Mouse (Mus musculus) ovary, postnatal 36 days (tissue): ENCODE measurements around the gene Ostm1.

ENCODE experiments used
- DNase-seq: peaks from one replicate; pipeline ENCODE4 v3.0.0; 2022; ENCODE audit warnings: low spot score, mixed read lengths

The Ostm1 gene

GRCm38 (mm10) chr10:42680582-42681001 is 97.0 kb downstream of the Ostm1 start:
- no peak for DNase-seq

GRCm38 (mm10) chr10:42682421-42682820 is 98.8 kb downstream of the Ostm1 start:
- DNase-seq, result no peak

DNA sequence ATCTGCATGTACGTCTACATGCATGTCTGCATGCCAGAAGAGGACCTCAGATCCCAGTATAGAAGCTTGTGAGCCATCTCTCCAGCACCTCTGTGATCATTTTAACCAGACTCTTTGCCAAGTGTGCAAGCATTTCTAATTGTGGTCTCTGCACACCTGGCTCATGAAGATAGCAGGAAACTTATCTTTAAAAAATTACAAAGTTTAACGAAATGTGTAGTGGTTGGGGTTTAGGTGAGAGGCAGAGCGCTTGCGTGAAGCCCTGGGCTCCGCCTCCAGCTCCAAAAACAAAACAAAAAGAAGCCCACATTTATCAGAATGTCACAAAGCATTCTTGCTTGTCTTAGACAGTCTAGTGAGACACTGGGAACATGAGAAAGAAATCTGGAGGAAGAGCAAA is 104.3 kb downstream of the Ostm1 start:
- DNase-seq, result no peak

- DNase-seq, result no peak
These were observed 106.1 kb downstream of the Ostm1 start for GRCm38 (mm10) chr10:42689694-42690093.

- no peak for DNase-seq
These were observed 106.8 kb downstream of the Ostm1 start for GRCm38 (mm10) chr10:42690233-42691028.

DNA sequence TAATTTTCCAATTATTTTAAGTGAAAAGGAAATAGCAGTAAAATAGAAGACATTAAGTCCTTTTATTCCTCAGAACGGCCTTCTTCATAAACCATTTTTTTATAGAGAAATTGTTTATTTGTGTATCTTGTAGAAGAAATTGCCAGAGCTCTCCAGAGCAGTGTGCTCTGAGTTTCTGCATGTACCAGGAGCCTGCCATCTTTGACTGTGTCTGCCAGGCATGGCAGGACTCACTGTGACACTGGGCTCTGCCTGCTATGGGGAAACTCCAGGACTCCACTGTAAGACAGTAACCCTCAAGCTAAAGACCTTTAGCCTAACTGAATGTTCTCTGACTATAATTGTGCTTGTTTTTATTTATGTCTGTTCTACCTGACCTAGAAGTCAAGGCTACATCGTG is 107.4 kb downstream of the Ostm1 start:
- DNase-seq, result no peak

DNA sequence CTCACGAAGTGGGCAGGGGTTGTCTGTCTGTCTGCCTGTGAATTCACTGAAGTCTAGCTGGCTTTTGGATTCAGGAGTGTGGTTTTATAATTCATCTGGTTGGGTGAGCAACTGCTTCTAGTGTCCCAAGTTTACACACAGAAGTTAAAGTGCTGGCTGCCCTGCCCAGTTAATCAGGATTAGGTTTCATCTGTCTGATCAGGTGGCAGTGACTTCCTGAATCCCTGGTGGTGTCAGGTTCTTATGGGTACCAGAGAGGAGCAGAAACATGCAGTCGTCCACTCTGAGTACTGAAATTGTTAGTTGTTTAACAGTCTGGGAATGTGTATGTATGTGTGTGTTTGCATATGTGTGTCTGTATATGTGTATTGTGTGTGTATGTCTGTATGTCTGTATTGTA is 108.5 kb downstream of the Ostm1 start:
- no peak for DNase-seq

- no peak for DNase-seq
These were observed 109.2 kb downstream of the Ostm1 start for GRCm38 (mm10) chr10:42692794-42693193.

DNA sequence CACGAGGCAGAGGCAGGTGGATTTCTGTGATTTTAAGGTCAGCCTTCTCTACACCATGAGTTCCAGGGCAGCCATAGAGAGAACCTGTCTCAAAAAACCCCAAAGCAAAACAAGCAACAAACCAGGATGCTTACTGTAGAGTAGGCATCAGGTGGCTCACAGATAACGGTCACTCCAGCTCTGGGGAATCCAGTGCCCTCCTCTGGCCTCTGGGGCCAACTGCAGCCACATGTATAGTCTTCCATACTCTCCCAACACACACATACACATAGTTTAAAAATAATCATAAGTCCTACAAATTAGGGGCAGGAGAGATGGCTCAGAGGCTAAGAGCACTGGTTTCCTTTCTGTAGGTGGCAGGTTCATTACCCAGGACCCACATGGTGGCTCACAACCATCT is 109.9 kb downstream of the Ostm1 start:
- no peak for DNase-seq

- DNase-seq, result no peak
These were observed 112.7 kb downstream of the Ostm1 start for GRCm38 (mm10) chr10:42696361-42696760.

DNA sequence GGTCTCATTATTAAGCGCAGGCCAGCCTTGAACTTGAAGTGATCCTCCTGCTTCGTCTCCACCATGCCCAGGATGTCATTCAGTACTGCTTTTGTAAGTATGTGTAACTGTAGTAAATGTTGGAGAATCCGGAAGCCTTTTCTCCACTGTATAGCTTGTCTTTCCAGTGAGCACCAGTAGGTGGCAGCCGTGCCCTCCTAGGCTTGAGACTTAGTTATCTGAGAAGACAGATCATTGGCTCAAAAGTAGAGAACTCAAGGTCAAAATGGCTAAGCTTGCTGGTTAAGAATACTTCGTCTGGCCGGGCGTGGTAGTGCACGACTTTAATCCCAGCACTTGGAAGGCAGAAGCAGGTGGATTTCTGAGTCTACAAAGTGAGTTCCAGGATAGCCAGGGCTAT is 113.4 kb downstream of the Ostm1 start:
- peak; percentile 54 for DNase-seq

DNA sequence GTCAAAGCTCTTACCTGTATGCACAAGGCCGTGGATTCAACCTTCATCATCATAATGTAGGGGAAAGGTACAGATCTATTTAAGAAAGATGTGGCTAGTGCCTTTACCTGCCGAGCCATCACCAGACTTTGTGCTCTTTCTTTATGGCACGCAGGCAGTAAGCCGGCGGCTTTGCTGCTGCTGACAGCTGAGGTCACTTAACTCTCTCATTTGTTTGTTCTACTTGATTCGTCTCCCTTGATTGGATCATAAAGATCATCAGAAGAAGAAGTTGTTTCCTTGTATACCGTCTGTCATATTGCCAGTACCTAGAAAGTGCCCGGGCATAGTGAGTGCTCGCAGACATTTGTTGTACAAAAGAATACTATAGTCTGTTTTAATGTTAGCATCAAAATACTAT is 114.8 kb downstream of the Ostm1 start:
- no peak for DNase-seq

DNA sequence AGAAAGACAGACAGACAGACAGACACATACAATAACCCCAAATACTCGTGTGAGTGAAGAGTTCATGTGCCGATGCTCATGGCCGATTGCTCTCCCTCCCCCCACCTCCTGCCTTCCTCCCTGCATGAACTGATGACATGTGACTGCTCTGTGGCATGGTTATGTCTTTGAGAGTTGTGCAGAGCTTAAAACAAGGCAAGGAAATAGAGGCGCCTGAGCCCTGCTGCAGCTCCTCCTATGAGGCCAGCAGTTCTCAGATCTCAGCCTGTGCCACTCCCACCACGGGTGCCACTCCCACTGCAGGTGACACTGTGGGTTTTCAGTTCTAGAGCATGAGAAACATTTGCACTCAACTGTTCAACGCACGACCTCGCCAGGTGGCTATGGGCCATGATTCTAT is 115.4 kb downstream of the Ostm1 start:
- DNase-seq, result no peak

DNA sequence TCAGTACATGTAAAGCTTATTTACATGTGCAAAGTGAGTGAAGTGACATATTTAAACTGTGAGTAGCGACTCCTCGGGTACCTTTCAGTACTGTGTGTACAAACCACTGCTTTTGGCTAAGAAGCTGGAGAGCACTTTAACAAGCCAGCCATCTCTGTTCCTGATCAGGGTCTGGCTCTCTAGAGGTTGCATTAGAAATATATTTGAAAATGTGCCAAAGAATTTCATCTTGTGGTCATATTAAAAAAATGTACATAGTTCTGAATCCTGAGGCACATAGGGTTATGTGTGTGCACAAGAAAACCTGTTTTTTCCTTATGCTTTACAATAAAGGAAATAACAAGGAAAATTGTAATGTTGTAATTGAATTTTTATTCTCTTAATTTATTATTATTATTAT is 118.5 kb downstream of the Ostm1 start:
- DNase-seq, result no peak

DNA sequence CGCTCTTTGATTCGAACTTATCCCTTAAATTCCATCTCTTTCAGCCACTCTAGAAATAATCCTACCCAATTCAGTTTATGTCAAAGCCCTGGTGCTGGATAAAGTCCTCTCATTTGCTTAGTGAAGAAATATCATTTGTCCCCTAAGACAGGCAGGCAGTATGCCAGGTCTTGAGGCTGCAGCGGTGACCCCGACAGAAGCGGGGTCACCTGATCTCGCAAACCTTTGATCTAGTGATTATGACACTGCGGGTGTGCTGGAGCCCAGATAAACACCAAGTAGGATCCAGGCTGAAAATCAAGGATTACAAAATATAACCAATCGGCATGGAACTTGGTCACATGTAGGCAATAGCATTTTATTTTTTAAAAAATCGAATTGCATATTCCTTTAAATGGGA is 131.1 kb downstream of the Ostm1 start:
- no peak for DNase-seq

GRCm38 (mm10) chr10:42715366-42716035 is 131.9 kb downstream of the Ostm1 start:
- DNase-seq, result no peak

- no peak for DNase-seq
These were observed 138.5 kb downstream of the Ostm1 start for GRCm38 (mm10) chr10:42722116-42722515.

DNA sequence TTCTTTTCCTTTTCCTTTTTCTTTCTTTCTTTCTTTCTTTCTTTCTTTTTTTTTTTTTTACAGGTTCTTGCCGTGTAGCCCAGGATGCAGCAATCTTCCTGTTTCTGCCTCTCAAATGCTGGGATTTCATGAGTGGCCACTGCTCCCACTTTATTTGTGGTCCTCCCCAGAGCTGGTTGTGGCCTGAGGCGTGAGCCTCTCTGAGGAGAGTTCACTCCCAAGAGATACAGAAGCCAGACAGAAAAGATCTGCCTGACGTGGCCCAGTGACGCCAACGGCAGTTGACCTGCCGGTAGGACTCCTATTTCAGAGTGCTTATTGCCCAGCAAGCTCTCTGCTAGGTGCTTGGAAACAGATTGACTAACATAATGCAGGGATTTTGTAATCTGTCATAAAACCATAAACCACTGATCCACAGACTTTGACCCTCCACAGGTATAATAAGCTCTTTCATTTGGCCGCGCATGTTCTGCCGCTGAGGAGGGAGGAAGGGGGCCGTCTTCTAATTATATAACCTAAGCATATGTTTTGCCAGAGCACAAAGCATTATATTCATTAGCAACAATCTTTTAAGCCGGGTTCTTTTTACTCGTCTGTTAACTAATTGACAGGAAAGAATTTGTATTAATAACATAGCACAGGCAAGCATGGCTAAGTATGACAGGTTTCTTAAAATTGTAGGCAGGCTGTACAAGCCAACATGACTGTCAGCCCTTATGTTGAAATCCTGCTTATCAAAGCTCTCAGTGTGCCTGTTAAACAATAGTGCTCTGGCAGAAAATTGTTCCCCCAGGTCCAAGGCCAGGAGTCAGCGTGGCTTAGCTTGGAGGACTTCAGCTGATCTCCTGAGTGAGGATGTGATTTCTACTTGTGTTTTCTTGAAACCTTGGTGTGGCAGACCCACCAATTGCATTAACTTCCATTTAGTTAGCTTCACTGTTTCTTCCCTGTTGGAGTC is 139.9 kb downstream of the Ostm1 start:
- DNase-seq, result no peak

DNA sequence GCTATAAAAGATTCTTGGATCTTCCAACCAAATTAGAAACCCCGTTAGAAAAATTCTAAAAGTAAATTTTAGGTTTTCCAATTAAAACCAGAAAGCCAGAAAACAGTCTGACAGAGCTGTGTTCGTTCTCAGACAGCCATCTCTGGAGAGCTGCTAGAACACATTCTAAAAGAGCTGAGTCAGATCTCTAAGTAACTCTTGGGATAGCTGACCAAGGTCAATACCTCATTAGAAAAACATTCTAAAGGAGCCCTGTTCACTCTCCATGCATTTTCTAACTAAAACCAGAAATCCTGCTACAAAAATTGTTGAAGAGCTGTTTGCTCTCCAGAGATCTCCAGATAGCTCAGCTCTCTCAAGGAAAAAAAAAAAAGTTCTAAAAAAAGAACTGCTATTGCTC is 146.0 kb downstream of the Ostm1 start:
- DNase-seq, result no peak

DNA sequence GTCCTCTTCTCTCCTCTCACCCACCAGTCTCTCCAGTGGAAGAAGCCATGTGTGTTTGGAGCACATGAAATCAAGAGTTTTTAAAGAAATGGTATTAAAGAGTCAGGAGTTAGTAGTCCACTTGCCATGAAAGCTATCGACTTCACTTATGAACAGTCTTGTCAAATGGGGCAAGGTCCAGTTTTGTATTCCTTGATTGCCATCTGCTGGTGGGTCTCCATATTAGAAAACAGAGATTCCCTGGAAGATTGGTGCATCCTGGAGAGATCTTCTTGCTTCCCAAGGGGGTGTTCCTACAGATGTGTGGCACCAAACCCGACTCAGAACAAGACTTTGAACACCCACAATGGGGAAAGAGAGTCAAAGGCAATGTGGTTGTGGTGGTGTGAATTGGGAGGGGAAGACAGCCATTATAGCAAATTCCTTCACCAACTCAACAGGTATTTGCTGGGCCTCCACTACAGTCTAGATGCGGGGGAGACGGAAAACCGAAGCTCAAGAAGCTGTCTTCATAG is 151.0 kb downstream of the Ostm1 start:
- DNase-seq, result no peak

- DNase-seq, result no peak
These were observed 168.2 kb downstream of the Ostm1 start for GRCm38 (mm10) chr10:42751813-42752212.
